Mouse (Mus musculus) kidney, embryonic 15.5 days (tissue): ENCODE data around the gene Slc44a2. TPM values are rescaled to one million over a fixed set of nuclear protein-coding genes. Genes with fewer than 3 reads are reported as not detected.

Experiments used
- ATAC-seq: fragments of 200-750 bp; cut with Nextera tagmentation; replicated peaks from 2 replicates; pipeline ENCODE4 v1.8.0; 2017; ENCODE audit warnings: moderate TSS enrichment; ENCODE audit not compliant: low FRiP score
- H3K27ac ChIP-seq: fragments of 300-500 bp; sonication (generic); 2 replicates; pipeline ENCODE4 v1.5.1; 2015; ENCODE audit warnings: mild to moderate bottlenecking, inconsistent platforms
- H3K27me3 ChIP-seq: fragments of 300-500 bp; sonication (generic); 2 replicates; pipeline ENCODE4 v1.6.1; 2015; ENCODE audit warnings: inconsistent platforms
- H3K36me3 ChIP-seq: fragments of 300-500 bp; sonication (generic); 2 replicates; pipeline ENCODE4 v1.6.1; 2015; ENCODE audit warnings: inconsistent platforms
- H3K4me1 ChIP-seq: fragments of 300-500 bp; sonication (generic); 2 replicates; pipeline ENCODE4 v1.6.1; 2015; ENCODE audit warnings: inconsistent platforms
- H3K4me2 ChIP-seq: fragments of 300-500 bp; sonication (generic); 2 replicates; pipeline ENCODE4 v1.6.1; 2015; ENCODE audit warnings: moderate library complexity, mild to moderate bottlenecking, inconsistent platforms
- H3K4me3 ChIP-seq: fragments of 300-500 bp; sonication (generic); replicated peaks from 2 replicates; pipeline ENCODE4 v1.5.1; 2015; ENCODE audit warnings: mild to moderate bottlenecking, inconsistent platforms
- H3K9ac ChIP-seq: fragments of 300-500 bp; sonication (generic); 2 replicates; pipeline ENCODE4 v1.6.1; 2015; ENCODE audit warnings: mild to moderate bottlenecking, inconsistent platforms
- H3K9me3 ChIP-seq: fragments of 300-500 bp; sonication (generic); replicated peaks from 2 replicates; pipeline ENCODE4 v1.6.1; 2016; ENCODE audit warnings: inconsistent platforms
- WGBS: fragments of 180-500 bp; shearing (Covaris S2); methylation state at CpG from one replicate; pipeline ENCODE4 v1.1.7; 2015; ENCODE audit warnings: mixed read lengths; 5-methylcytosine and 5-hydroxymethylcytosine counted together
- polyA plus RNA-seq: library from polyadenylated mRNA; unstranded; fragments of >200 nt; fragmentation: Nextera tagmentation; extraction: Ambion mirVana; gene quantifications from 2 replicates; pipeline ENCODE4 v1.2.1, GENCODE M21; 2015

The Slc44a2 gene
- polyA plus RNA-seq, 1 experiment from 2014 or later = 97.1 TPM

- ATAC-seq = no peak
- 75% methylated on average over 16 of the region's 16 CpGs for WGBS
- no peak overlapping the region for H3K4me3 ChIP-seq
- H3K27me3 ChIP-seq = no peaks in the 10 kb centered on the region
- H3K36me3 ChIP-seq = peaks cover 93% of the 10 kb centered on the region
- H3K27ac ChIP-seq = no peak overlapping the region
- no peak overlapping the region for H3K9ac ChIP-seq
- no peaks in the 10 kb centered on the region for H3K4me1 ChIP-seq
- H3K9me3 ChIP-seq = no peaks in the 10 kb centered on the region
- H3K4me2 ChIP-seq = no peak overlapping the region
Measured at GRCm38 (mm10) chr9:21346627-21347365, 26.3 kb downstream of the Slc44a2 start.

DNA sequence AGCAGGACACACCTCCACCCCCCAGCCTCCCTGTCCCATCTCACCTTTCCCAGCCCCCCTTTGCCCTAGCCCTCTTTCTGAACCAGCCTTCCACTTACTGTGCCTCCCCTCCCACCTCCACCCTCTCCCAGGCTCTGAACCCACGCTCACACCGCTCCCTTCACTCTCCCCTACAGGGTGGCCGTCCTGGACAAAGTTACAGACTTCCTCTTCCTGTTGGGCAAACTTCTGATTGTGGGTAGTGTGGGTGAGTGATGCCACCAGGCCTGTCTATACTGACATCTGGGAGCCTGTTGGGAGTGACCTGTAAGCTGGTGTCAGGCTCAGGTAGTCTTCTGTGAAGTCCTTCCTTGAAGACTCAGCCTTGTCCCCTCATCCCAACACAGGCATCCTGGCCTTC lies 27.7 kb downstream of the Slc44a2 start:
- H3K4me2 ChIP-seq = no peak overlapping the region
- no peak overlapping the region for H3K27ac ChIP-seq
- H3K36me3 ChIP-seq = peaks cover 89% of the 10 kb centered on the region
- H3K4me3 ChIP-seq = no peak overlapping the region
- H3K27me3 ChIP-seq = no peaks in the 10 kb centered on the region
- H3K9ac ChIP-seq = no peak overlapping the region
- H3K9me3 ChIP-seq = no peaks in the 10 kb centered on the region
- ATAC-seq = no peak
- H3K4me1 ChIP-seq = peaks cover 13% of the 10 kb centered on the region
- 93% methylated on average over 3 of the region's 3 CpGs for WGBS

- H3K4me2 ChIP-seq = no peak overlapping the region
- ATAC-seq = no peak
- WGBS = 84% methylated on average over 7 of the region's 7 CpGs
- no peak overlapping the region for H3K27ac ChIP-seq
- no peak overlapping the region for H3K4me3 ChIP-seq
- no peak overlapping the region for H3K9ac ChIP-seq
- no peaks in the 10 kb centered on the region for H3K9me3 ChIP-seq
- peaks cover 18% of the 10 kb centered on the region for H3K4me1 ChIP-seq
- peaks cover 87% of the 10 kb centered on the region for H3K36me3 ChIP-seq
- H3K27me3 ChIP-seq = no peaks in the 10 kb centered on the region
Measured at GRCm38 (mm10) chr9:21351178-21351577, 30.7 kb downstream of the Slc44a2 start.

- peaks cover 18% of the 10 kb centered on the region for H3K4me1 ChIP-seq
- H3K9me3 ChIP-seq = no peaks in the 10 kb centered on the region
- peaks cover 83% of the 10 kb centered on the region for H3K36me3 ChIP-seq
- H3K4me3 ChIP-seq = no peak overlapping the region
- ATAC-seq = no peak
- WGBS = 93% methylated on average over 4 of the region's 4 CpGs
- no peak overlapping the region for H3K4me2 ChIP-seq
- no peaks in the 10 kb centered on the region for H3K27me3 ChIP-seq
- 0 out of 2 replicates have a peak overlapping the region, but pooled peaks have one; percentile 18 for H3K27ac ChIP-seq
- no peak overlapping the region for H3K9ac ChIP-seq
Measured at GRCm38 (mm10) chr9:21351702-21352377, 31.3 kb downstream of the Slc44a2 start.

- peak overlapping the region; percentile 3; the same call in 1 of the 2 replicates for H3K9ac ChIP-seq
- 34% methylated on average over 20 of the region's 20 CpGs for WGBS
Measured at GRCm38 (mm10) chr9:21352463-21353372, 32.2 kb downstream of the Slc44a2 start.

GRCm38 (mm10) chr9:21353373-21353686 lies 32.8 kb downstream of the Slc44a2 start:
- no peaks in the 10 kb centered on the region for H3K27me3 ChIP-seq
- ATAC-seq = no peak
- no peak overlapping the region for H3K4me2 ChIP-seq
- H3K9ac ChIP-seq = no peak overlapping the region
- H3K4me3 ChIP-seq = no peak overlapping the region
- peaks cover 68% of the 10 kb centered on the region for H3K36me3 ChIP-seq
- H3K9me3 ChIP-seq = no peaks in the 10 kb centered on the region
- H3K4me1 ChIP-seq = peaks cover 18% of the 10 kb centered on the region
- 53% methylated on average over 2 of the region's 2 CpGs for WGBS
- H3K27ac ChIP-seq = peak overlapping the region; percentile 51

More at GRCm38 (mm10) chr9:21352463-21353372, 32.2 kb downstream of the Slc44a2 start:
- 0 out of 2 replicates have a peak overlapping the region, but pooled peaks have one; percentile 12 for H3K4me2 ChIP-seq
- peaks cover 18% of the 10 kb centered on the region for H3K4me1 ChIP-seq
- H3K27ac ChIP-seq = peak overlapping the region; percentile 51
- no peak overlapping the region for H3K4me3 ChIP-seq
- H3K27me3 ChIP-seq = no peaks in the 10 kb centered on the region
- peaks cover 74% of the 10 kb centered on the region for H3K36me3 ChIP-seq
- ATAC-seq = peak; percentile 44; the same call in 1 of the 2 replicates
- H3K9me3 ChIP-seq = no peaks in the 10 kb centered on the region

DNA sequence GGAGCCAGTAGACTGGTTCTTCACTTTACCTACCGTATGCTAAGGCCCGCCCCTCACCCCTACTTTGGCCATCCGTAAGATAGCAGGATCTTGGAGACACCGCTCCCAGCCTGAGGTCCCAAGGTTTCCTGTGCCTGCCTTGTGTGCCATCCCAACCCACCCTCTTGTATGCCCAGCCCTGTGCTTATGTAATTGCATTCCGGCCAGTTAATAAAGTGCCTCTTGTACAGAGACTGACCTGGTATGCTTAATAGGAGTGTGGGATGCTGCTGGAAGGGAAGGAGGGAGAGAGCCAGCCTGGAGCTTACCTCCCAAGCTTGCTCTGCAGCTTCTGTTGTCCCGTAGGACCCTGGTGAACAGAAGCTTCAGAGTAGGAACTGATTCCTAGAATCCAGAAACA lies 34.3 kb downstream of the Slc44a2 start:
- no peak overlapping the region for H3K27ac ChIP-seq
- H3K27me3 ChIP-seq = no peaks in the 10 kb centered on the region
- H3K4me2 ChIP-seq = no peak overlapping the region
- peaks cover 56% of the 10 kb centered on the region for H3K36me3 ChIP-seq
- H3K9ac ChIP-seq = no peak overlapping the region
- H3K4me1 ChIP-seq = peaks cover 18% of the 10 kb centered on the region
- no peak overlapping the region for H3K4me3 ChIP-seq
- no peaks in the 10 kb centered on the region for H3K9me3 ChIP-seq
- WGBS = 79% methylated on average over 6 of the region's 6 CpGs
- no peak for ATAC-seq

DNA sequence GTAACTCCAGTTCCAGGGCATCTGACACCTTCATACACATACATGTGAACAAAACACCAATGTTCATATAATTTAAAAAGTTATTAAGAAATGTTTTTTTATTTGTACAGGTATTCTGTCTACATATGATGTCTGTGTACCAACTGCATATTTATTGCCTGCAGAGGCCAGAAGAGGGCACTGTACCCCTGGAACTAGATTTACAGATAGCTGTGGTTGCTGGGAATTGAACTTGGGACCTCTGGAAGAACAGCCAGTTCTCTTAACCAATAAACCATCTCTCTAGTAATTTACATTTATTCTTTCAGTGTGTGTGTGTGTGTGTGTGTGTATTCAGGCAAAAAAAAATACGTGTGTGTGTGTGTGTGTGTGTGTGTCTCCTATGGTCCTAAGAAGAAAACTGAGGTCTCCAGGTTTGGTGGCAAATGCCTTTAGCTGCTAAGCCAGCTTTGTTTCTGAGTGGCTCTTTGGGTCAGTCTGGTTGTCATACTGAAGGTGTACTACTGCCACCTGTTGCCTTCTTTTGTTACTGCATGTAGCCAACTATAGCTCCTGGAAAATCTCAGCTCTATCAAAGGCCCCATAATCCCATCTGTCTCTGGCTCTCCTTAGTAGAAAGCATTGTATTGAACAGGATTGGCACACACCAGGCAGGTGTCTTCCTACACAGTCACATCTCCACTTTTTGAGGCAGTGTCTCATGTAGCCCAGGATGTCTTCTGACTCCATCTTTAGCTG lies 36.7 kb downstream of the Slc44a2 start:
- Histone ChIP-seq H3K27ac (no peak overlapping the region), H3K36me3 (peaks cover 36% of the 10 kb centered on the region), H3K9ac (no peak overlapping the region), H3K4me3 (no peak overlapping the region), H3K9me3 (no peaks in the 10 kb centered on the region), H3K4me1 (peaks cover 15% of the 10 kb centered on the region), H3K4me2 (no peak overlapping the region), H3K27me3 (peaks cover 13% of the 10 kb centered on the region)
- ATAC-seq = peak; percentile 44; the same call in 1 of the 2 replicates
- 0% methylated on average over 1 of the region's 1 CpGs for WGBS

- peak overlapping the region; percentile 67 for H3K4me3 ChIP-seq
- H3K9me3 ChIP-seq = no peaks in the 10 kb centered on the region
- H3K27me3 ChIP-seq = peaks cover 5% of the 10 kb centered on the region
- H3K9ac ChIP-seq = peak overlapping the region; percentile 50; the same call in 1 of the 2 replicates
- H3K4me2 ChIP-seq = peak overlapping the region; percentile 70
- ATAC-seq = 0 out of 2 replicates have a peak, but pooled peaks have one; percentile 1
- H3K36me3 ChIP-seq = peaks cover 3% of the 10 kb centered on the region
- H3K4me1 ChIP-seq = peaks cover 30% of the 10 kb centered on the region
- 34% methylated on average over 14 of the region's 14 CpGs for WGBS
- H3K27ac ChIP-seq = peak overlapping the region; percentile 93
Measured at GRCm38 (mm10) chr9:21366541-21367220, 46.2 kb downstream of the Slc44a2 start.

DNA sequence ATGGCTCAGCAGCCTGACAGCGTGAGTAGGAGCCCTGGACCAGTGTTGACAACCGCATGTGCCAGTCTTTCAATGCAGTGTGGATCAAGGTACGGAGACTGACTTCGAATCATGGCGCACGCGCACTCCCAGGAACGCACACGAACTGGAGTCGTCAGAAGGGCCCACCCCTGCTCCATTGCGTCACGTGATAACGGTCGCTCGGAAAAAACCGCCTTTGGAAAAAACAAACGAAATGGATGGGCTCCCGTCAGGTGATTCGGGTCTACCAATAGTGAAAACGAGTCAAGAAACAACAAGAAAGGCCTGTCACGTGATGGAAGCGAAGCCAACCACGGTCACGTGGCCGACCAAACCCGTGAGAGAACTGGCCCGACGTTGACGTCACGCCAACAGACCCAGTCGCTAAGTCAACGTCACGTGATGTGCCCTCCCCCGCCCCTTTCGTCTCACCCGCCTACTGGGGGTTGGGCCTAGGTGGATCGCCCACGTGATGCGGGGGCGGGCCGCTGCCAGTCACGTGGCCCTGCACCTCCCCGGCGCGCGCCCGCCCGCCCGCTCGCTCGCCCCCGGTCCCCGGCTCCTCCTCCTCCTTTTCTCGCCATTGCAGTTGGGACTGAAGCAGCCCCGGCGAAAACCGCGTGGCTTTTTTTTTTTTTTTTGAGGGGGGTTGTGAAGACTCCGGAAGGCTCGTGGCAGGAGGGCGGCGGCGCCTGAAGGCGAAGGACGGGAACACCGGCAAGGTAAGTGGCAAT lies 47.0 kb downstream of the Slc44a2 start, which contains the start of gene Ilf3:
TSS of gene Ilf3 (plus strand) at position 515 of the 755 bp plus-strand sequence.
- peaks cover 4% of the 10 kb centered on the region; the same call in 1 of the 2 replicates for H3K27me3 ChIP-seq
- under 1% methylated on average over 64 of the region's 66 CpGs for WGBS
- no peaks in the 10 kb centered on the region for H3K9me3 ChIP-seq
- peak within 1 kb of the TSS; percentile 70 for H3K4me2 ChIP-seq
- H3K4me3 ChIP-seq = peak within 1 kb of the TSS; percentile 67
- ATAC-seq = peak; percentile 86
- peak within 1 kb of the TSS; percentile 75 for H3K9ac ChIP-seq
- peaks cover 30% of the 10 kb centered on the region for H3K4me1 ChIP-seq
- H3K27ac ChIP-seq = peak within 1 kb of the TSS; percentile 93
- H3K36me3 ChIP-seq = peaks cover 11% of the 10 kb centered on the region
